Mouse (Mus musculus): ENCODE results near the gene Gm4491.

Gene Gm4491

DNA sequence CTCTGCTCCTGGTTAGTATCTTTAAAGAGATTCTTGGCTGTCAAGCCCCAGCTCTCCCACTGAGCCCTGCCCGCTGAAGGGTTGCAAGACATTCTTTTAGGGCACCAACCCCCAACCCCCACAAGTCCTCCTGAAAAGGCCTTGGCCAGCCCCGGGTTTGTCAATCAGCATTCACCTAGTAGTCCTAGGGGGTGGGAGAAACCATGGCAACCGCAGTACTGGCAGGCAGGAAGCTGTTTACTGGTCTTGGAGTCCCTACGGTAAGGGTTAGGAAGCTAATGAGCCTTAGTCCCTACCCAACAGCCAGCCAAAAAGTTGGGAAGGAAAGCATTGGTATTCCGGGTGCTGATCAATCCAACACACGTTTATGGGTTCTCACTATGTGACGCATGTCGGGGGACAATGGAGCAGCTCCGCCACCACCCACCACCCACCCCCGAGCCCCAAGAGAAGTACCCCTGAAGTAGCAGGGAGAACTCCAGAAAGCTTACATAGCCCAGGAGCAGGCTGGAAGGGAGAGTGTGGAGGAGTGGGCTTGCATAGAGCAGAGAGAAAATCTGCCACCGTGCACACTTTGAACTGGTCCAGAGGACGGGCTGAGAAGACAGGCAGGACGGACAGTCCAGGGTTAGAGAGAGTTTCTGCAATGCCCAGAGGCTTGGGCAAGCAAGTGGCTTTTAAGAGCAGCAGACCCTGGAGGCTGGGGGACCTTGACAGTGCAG is at the start of gene Gm4491:
Gene Gm4491 (minus strand): TSS at position 61 of the 722 bp plus-strand sequence.
- no peak for DNase-seq

DNA sequence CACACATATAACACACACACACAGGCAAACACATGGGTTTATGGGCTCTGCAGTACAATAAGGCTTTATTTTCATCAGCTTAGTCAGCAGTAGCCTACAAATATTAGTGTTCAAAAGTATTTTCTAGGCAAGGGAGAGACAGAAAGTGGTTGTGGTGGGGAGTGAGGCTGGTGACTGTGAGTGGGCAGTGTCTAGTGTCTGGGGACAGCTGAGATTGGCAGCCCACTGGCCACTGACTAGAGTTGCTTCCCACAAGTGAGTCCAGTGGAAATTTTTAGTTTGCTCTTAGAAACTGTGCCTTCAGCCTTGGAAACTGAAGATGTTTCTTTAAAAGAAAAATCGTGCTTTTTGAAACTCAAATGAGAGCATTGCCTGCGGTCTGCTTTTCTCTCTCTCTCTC is 46.1 kb upstream of the Gm4491 start:
- no peak for DNase-seq

DNA sequence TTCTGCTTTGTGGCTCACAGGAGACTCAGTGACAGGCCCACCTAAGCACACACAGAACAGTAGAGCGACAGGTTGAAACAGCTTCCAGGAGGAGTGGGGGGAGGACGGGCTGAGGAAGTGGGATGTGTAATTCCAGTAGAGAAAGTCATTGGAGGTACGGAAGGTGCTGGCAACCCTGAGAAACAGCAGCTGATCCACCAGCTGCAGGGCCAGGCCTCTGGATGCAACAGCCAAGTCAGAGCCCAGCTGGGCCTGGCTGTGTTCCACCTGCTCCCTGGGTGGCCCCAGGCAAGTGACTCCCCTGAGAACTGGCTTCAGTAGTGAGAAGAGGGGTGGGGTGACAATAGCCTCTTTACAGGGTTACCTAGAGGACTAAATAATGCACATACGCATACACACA is 45.5 kb upstream of the Gm4491 start:
- no peak for DNase-seq

DNA sequence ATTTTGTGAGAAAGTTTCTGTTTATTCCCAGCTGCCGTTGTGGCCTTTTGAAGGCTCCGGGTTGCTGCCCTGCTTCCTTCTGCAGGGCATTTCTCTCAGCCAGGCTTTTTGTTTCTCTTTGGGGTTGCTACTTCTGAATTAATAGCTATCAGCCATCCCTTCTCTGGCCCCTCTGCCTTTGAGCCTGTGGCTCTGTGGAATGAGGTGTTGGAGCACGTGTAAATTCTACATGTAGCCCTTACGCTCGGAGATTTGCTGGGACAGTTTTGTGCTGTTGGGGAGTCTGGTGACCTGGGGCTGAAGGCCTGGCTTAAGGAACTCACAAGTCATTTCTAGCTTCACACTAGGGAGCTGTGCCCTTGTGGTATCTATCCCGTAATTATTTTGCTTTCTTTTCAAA is 39.2 kb upstream of the Gm4491 start:
- DNase-seq = no peak

DNA sequence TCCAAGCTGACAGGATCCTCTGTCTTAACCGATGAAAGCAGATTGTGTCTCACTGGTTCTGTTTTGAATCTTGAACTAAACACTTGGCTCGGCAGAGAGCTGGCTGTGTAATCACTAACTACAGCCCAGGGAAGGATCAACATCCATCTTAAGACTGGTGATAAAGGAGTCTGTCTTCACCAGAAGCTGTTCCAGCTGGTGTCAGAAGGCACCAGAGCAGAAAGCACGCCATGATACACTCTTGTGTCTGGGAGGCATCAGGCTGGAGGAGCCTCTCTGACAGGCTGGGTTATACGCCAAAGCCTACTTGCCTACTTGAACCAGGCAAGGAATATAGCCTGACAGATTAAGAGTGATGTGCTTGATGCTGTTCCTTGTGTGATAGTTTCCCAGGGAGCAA is 30.1 kb upstream of the Gm4491 start:
- no peak for DNase-seq

DNA sequence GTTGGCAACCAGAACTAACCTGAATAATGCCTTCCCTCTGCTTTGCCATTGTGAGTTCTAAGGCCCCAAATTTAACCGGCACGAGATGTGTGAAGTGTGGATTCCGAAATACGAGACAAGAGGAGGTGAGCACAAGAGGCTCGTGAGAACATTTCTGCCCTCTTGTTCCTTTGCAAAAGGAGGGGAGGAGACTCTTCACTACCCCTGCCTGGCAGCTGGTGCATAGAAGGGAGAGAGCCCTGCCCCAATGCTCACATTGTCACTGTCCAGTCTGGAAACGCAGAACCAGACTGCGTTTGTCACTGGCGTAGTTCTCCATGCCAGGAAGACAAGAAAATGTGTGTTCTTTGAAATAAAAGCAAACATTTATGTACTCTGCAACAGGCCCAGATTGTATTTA is 19.6 kb upstream of the Gm4491 start:
- DNase-seq = no peak

DNA sequence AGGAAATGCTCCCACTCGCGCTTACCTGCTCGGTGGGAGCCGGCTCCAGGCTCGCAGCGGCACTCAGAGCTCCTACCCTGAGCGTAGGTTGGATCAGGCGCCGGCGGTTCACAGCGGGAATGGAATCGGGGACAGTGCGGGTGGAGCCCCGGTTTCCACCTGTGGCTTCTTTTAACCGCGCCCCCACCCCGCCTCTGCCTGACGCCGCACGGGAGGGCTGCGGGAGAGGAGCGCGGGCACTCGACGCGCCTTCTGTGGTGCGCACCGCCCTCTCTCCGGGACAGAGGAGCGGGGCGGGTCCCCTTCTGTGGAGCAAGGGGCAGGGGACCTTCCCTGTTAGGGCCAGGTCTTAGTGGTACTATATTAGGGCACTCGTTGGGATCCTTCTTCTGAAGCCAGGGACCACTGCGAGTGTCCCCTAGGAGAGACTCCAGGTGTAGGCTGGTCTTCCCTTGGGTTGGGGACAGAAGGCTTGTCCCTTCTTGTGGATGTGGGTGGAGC is 17.5 kb upstream of the Gm4491 start, which contains the start of gene Gjb6:
Gene Gjb6 (minus strand): TSS at position 451 of the 501 bp plus-strand sequence.
- DNase-seq = no peak

DNA sequence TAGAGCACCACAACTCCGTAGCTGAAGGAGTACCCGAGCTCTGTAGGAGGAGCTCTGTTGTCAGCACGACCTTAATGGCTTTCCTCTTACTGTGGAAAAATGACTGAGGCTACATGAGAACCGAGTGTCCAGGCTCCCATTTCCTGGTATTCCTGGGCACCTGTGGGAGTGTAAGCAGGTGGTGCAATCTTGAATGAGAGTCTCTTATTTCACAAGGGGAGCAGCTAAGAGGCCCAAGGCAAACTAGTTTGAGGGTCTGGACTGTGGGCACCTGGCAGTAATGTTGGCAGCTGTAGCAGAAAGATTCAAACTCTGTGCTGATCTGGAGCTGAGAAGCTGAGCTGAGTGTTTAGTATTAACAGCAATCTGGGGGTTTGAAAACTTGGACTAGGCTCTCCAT is 11.7 kb upstream of the Gm4491 start:
- DNase-seq = no peak

DNA sequence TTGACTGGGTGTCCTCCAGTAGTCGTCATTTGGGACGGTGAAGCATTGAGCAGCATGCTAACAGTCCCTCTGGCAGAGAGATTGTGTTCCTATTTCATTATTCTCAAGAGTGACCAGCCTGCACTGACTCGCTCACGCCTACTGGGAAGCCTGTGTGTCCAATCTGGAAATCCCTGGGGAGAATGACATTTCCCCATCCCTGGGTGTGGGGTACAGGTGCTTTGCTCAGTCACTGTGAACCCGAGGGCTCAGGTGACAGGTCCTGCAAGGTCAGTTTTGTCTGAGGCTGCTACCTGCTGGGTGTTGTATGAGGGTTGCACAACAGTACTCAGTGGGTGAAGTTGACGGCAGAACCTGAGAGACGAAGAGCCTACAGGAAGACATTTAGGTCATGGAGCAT is 6.6 kb upstream of the Gm4491 start:
- no peak for DNase-seq

DNA sequence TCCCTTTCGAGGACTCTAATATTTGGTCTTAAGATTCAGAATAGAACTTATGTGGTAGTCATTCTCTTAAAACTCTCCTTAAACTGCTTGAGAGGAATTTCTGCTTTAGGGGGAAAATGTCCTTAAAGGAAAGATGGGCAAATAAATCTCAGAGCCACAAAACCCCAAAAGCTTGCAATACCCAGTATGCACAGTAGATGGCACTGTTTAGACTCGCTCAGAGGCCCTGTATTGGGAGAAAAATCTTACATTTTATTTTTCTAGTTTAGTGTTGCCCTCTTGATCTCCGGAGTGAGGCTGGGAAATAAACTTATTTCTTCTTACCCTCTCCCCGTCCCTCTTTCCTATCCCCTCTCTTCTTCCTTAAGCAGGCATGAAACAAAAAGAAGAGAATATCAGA is 6.5 kb downstream of the Gm4491 start:
- DNase-seq = peak; percentile 39

DNA sequence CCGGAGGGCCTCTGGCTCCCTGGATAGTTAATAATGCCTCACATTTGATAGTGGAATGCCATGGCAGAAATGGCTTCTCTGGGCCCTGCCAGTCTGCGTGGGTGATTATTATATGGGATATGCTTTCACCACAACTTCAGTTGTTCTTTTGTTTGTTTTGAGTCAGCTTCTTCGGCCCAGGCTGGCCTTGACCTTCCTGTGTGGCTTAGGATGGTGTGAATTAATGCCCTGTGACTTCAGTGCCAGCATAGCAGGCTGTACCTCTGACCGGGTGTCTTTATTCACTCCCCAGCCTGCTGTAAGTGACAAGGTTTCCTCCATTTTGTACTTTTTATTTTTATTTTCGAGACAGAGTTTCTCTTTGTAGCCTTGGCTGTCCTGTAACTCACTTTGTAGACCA is 7.8 kb downstream of the Gm4491 start:
- no peak for DNase-seq

DNA sequence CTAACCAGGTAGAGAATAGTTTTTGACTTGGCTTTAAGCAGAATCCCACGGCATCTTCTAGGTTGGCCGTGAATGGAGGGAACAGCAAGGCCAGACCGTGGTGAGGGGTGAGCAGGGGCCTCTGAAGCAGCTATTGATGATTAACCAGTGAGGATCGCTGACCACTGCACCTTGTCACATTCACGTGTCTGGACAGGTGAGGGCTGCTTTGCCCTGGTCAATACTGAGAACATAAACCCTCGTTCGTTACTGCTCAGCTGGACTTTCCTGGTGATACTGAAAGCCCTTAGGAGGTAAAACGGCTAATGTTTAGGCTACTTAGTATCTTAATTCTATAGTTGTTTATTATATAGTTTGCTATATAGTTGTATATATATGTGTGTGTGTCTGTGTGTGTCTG is 8.6 kb downstream of the Gm4491 start:
- DNase-seq = no peak

DNA sequence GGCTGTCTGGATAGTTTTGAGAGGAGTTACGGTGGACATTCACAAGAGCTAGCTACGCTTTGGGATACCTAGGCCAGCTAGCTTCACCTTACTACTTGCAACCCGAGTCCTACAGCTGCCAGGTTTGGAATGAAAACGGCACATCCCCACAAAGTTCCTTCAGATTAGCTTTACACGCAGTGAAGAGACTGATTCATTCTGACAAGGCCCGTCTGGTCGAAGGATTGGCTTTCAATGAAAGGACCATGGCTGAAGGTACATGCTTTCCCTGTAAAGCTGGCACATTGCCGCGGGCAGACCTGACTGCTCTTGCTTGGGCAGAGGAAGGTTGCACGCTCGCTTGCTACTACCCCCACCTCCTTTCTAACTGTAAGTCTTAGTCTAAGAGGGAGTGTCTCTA is 10.0 kb downstream of the Gm4491 start:
- DNase-seq = no peak

DNA sequence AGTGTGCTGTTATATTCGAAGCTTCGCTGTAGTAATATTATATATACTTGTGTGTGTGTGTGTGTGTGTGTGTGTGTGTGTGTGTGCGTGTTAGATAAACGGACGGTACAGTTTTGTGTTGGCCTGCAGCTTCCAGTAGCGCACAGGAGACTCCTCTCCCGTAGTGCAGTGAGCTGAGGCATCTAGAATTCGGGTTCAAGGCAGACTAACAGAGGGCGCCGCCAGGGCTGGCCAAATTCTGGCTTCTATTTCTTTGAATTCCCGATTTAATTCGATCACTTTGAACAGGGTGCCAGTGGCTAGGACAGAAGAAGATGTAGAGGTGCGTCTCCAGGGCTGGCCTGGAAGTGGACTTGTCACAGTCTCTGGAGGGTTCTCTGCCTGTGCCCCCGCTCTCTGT is 10.6 kb downstream of the Gm4491 start:
- no peak for DNase-seq

DNA sequence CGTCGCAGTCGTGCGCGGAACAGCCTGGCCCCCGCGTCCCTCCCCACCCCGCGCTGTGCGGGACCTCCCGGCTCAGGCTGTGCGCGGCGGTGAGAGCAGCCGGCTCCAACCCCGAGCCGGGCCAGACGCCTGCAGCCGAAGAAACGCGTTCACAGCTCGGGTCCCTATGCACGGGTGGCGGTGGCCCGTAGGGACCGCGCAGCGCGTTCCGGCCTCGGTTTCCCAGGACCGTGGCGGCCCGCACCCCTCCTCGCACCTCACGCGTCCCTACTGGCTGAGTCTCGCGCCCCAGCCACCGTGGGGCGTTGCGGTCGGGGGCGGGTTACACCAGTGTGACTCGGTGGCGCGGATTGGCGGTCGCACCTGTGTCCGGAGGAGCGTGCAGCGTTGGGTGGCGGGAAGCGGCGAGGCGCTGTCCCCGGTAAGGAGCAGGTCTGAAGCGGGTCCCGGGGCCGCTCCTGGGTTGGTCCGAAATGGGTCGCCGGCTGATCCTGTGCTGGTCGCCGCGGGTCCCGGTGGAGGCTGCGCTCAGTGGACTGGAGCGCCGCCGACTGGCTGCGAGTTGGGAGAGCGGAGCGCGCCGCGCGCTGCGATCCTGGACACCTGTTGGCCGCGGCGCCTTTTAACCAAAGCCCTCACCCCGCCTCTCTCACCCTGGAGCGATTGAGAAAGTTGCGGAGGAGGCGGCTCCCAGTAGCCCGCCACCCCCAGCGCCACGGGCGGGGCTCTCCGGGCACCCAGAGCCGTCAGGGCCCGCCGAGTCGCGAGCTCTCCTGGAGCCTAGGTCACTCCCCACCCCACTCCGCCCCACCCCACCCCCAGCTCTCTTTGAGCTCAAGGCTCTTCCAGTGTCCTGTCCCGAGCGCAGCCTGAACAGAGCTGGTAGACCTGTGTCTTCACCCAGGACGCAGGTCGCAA is 11.3 kb downstream of the Gm4491 start, which contains the start of gene Gjb2:
Gene Gjb2 (minus strand): TSS at position 597 of the 918 bp plus-strand sequence.
- DNase-seq = peak; percentile 36

DNA sequence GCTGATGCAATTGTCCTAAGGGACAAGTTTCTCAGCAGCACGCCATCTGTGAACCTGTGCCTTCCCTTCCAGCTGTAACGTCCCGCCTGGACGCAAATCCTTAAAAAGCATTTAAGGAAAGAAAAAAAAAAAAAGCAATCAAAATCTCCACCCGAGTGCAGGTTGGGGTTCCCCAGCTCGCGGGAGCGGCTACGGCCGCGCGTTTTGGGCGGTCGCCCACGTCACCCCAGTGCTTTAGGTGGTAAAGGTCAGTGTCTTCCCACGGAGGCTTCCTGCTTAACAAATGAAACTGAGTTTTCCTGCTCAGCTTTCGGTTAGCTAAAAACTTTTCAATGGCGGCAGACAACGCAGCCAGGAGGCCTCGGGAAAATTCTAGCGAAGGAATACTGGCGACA is 12.0 kb downstream of the Gm4491 start:
- DNase-seq = peak; percentile 7

DNA sequence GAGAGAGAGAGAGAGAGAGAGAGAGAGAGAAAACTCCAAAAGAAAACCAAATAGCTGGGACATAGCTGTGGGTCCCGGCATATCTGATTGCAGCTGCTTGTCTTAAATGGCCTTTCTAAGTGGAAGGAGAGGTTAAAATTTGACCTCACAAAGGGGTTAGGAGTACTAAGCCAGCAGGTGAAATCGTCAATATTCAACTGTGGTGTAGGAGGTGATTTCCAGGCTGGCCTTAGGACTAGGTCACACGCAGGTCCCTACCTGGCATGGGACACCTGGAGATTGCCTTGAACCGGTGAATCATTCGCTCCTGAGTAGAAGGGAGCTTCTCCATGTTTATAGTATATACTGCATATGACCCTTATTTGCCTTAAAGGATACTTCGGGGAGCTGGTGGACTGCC is 12.6 kb downstream of the Gm4491 start:
- no peak for DNase-seq

DNA sequence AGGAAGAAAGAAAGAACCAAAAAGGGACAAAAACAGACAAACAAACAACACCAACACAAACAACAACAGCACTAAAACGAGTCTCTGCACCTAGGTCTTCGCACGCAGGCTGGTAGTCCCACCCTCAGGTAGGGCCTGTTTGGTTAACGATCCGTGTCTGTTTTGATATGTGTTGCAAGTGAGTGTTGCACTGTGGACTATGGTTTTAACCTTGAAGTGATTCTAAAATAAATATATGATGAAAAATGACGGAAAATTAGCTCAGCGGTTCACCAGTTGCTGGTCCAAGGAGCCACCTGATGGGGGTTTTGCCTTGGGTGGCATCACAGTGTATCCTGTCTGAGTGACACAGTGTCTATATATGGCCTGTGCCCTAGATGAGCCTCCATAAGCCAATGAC is 14.1 kb downstream of the Gm4491 start:
- no peak for DNase-seq

DNA sequence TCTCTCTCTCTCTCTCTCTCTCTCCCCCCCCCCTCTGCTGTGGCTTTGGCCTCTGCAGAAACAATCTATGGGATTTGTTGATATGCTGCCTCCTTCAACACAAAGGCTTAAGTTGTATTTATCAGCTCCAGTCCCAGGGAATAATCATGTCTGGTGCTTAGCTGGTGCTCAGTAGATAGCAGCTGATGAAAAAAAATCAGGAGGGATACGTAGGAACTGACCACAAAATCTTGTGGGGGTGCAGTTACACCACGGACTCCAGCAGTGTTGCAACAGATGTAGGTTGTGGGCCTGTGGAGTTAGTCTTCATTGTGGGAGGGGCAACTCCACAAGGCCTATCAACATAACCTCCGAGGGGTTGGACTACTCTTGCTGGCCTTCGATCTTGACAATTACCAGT is 19.8 kb downstream of the Gm4491 start:
- DNase-seq = no peak

DNA sequence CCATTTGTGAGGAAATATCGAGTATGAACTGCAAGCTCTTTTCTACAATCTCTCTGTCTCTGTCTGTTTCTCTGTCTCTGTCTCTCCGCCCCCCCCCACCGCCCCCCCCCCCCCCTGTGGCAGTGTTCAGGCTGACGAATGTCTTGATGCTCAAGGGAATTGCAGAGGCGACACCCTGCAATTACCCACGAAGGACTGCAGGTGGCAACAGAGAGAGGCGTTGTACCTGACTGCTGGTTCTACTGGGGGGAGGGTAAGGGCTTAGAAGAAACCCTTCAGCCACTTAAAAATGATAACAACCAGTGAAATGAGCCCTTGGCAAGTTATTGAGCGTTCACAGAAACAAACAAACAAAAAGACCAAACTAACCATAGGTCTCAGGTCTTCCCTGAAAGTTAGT is 22.7 kb downstream of the Gm4491 start:
- DNase-seq = peak; percentile 68

DNA sequence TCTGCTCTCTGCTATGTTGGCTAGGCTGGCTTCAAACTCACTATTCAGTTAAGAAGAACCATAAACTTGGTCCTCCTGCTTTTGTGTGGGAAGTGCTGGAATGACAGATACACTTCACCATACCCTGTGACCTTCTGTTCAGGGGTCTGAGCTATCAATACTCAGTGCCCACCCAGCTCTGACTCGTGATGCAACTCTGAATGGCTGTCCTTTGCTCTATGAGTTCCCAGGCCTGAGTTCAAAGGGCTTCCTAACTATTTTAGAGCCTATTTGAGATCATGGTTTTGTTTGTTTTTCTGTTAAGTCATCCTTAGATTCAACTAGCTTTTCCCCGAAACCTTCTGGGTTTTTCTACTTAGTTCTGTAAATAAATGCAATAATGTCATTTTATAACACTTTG is 25.7 kb downstream of the Gm4491 start:
- no peak for DNase-seq

DNA sequence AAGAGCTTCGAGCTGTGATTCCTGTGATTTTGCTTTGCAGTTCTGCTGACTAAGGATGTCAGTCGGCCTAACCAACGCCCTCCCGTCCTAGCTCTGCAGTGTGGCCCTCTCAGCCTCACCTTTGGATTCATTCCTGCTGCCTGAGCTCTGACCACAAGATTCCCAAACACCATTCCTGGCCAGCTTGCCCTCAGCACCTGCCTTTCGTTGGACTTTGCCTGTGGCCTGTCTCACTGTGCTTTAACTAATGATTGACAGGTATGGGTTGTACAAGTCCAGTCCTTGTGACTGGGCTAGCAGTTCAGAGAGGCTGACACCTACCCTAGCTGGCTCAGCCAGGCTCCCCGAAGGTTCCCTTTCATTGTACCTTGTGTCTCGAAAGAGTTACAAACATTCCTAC is 26.6 kb downstream of the Gm4491 start:
- no peak for DNase-seq

DNA sequence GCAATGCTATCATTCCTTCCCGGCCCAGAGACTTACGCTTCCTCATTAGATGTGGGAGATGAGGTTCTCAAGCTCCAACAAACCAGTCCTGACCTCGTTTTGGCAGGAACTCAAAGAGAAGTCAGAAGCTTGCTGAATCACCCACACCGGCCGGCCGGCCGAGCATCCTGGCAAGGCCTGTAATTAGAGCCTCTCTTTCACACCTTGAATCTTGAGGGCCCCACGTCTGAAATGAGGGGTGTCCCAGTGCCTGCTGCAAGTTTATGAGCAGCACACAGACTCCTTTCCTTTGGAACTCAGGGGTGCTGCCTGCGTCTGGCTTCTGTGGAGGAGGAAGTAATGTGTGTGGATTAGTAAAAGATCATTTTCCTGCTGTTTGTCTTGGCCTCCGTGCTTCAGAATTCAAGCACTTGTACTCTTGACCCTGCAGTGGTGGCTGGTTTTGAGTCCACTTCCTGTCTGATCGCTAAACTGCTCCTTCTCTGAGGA is 31.5 kb downstream of the Gm4491 start:
- DNase-seq = no peak

DNA sequence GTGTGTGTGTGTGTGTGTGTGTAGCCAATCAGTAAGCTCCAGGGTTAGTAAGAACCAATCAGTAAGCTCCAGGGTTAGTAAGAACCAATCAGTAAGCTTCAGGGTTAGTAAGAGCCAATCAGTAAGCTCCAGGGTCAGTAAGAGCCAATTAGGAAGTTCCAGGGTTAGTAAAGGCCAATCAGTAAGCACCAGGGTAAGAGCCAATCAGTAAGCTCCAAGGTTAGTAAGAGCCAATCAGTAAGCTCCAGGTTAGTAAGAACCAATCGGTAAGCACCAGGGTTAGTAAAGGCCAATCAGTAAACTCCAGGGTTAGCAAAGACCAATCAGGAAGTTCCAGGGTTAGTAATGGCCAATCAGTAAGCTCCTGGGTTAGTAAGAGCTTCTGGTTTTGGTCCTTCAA is 32.8 kb downstream of the Gm4491 start:
- DNase-seq = no peak
